ENCODE assay signal across 8 mouse cellular contexts in genomic region chr4:62607345-62607744, GRCm38 (mm10). TPM values are rescaled to one million over a fixed set of nuclear protein-coding genes. Genes with fewer than 3 reads are reported as not detected.
DNase-seq lines count a peak whose midpoint lies in the region; ATAC-seq and TF ChIP-seq lines count a peak whose summit lies in the region.

No protein-coding gene starts in this region.

- H3K4me1 ChIP-seq in heart, postnatal 0 days (ENCODE audit: control insufficient read depth, insufficient read depth) = peaks cover 25% of the 10 kb centered on the region
- peaks cover 16% of the 10 kb centered on the region for H3K4me1 ChIP-seq in midbrain, embryonic 14.5 days (ENCODE audit: control insufficient read depth, insufficient read depth, low read length)

- TF ChIP-seq CTCF in layer of hippocampus, adult 2 months (conservative IDR thresholded peaks at IDR 0.05) = peak; percentile 44; the same call in 1 of the 2 replicates
- peak; percentile 50 for TF ChIP-seq CTCF in heart, postnatal 0 days (IDR thresholded peaks at IDR 0.05; ENCODE audit: low read depth)

- peaks cover 6% of the 10 kb centered on the region; the same call in 1 of the 2 replicates for H3K27me3 ChIP-seq in heart, postnatal 0 days (ENCODE audit: control insufficient read depth, insufficient read depth, low read length)
- H3K27me3 ChIP-seq in midbrain, embryonic 14.5 days (ENCODE audit: control insufficient read depth, insufficient read depth, low read length) = no peaks in the 10 kb centered on the region

- H3K27ac ChIP-seq in layer of hippocampus, adult 2 months = no peak overlapping the region
- H3K27ac ChIP-seq in heart, postnatal 0 days (ENCODE audit: low read depth) = peak overlapping the region; percentile 22
- H3K27ac ChIP-seq in midbrain, embryonic 14.5 days (replicated peaks; ENCODE audit: low read depth, low read length) = no peak overlapping the region

- ATAC-seq in heart, postnatal 0 days (ENCODE audit: insufficient read depth, low read depth) = peak; percentile 59; the same call in 1 of the 2 replicates
- ATAC-seq in midbrain, embryonic 14.5 days (ENCODE audit: low FRiP score, low TSS enrichment) = peak; percentile 21; the same call in 1 of the 2 replicates

- H3K9ac ChIP-seq in heart, postnatal 0 days (replicated peaks; ENCODE audit: low read depth, low read length) = no peak overlapping the region
- no peak overlapping the region for H3K9ac ChIP-seq in midbrain, embryonic 14.5 days (replicated peaks; ENCODE audit: low read length)

- no peak overlapping the region for H3K4me2 ChIP-seq in heart, postnatal 0 days (ENCODE audit: low read depth, low read length)
- no peak overlapping the region for H3K4me2 ChIP-seq in midbrain, embryonic 14.5 days (ENCODE audit: low read length)

- H3K9me3 ChIP-seq in heart, postnatal 0 days (replicated peaks; ENCODE audit: control insufficient read depth, low read length) = no peaks in the 10 kb centered on the region
- no peaks in the 10 kb centered on the region for H3K9me3 ChIP-seq in midbrain, embryonic 14.5 days (ENCODE audit: control insufficient read depth, low read length)

- H3K36me3 ChIP-seq in heart, postnatal 0 days (replicated peaks; ENCODE audit: control insufficient read depth, insufficient read depth, low read length) = no peaks in the 10 kb centered on the region
- no peaks in the 10 kb centered on the region for H3K36me3 ChIP-seq in midbrain, embryonic 14.5 days (ENCODE audit: control insufficient read depth, insufficient read depth, low read length)

- DNase-seq in adrenal gland, postnatal 14 days = peak; percentile 4
- DNase-seq in adrenal gland, adult (ENCODE audit: inconsistent age in 2 of 2, low spot score in 1 of 2) = no peak
- no peak for DNase-seq in layer of hippocampus, adult 2 months (ENCODE audit: low spot score in 2 of 2)
- DNase-seq in layer of hippocampus, postnatal 10 days (ENCODE audit: low spot score in 2 of 2) = no peak
- peak; percentile 73 for DNase-seq in heart, postnatal 0 days (ENCODE audit: low spot score)
- DNase-seq in midbrain, embryonic 14.5 days = peak; percentile 70
- no peak for DNase-seq in layer of hippocampus, postnatal 36 days
- DNase-seq in right cerebral cortex, adult 2 months (ENCODE audit: low spot score in 2 of 2) = no peak

- no peak for TF ChIP-seq EP300 in heart, postnatal 0 days (IDR thresholded peaks at IDR 0.05; ENCODE audit: low read depth)

- WGBS in heart, postnatal 0 days = 13% methylated on average over 9 of the region's 9 CpGs
- 44% methylated on average over 9 of the region's 9 CpGs for WGBS in midbrain, embryonic 14.5 days

- H3K4me3 ChIP-seq in layer of hippocampus, adult 2 months = no peak overlapping the region
- H3K4me3 ChIP-seq in heart, postnatal 0 days (ENCODE audit: low read depth, low read length) = no peak overlapping the region
- no peak overlapping the region for H3K4me3 ChIP-seq in midbrain, embryonic 14.5 days (replicated peaks; ENCODE audit: low read depth, low read length)

RNA-seq across cellular contexts. Expression of gene Rgs3, which starts 47.7 kb away (rescaled TPM):
- total RNA-seq in adrenal gland, postnatal 14 days (2021) = 46.7 and 69.3 TPM in 2 replicates
- 10 to 100 TPM; 18.9 to 21.6 TPM for total RNA-seq in layer of hippocampus, adult 2 months (2021)
- 10 to 100 TPM; 22.2 to 23.9 TPM for total RNA-seq in layer of hippocampus, postnatal 10 days (2021)
- total RNA-seq in heart, postnatal 0 days (2014; rRNA removed; ENCODE audit: low replicate concordance) = 66.0 and 114 TPM in 2 replicates
- 52.1 and 52.5 TPM in 2 replicates for polyA plus RNA-seq in heart, postnatal 0 days (2015; fragmentation: Nextera tagmentation; extraction: Ambion mirVana)
- 49.1 and 63.3 TPM in 2 replicates for polyA plus RNA-seq in midbrain, embryonic 14.5 days (2014; fragmentation: Nextera tagmentation; extraction: Ambion mirVana)
- 10 to 100 TPM; 14.8 to 19.8 TPM for total RNA-seq in layer of hippocampus, postnatal 36 days (2021)

Comparison
In these comparisons a context has a peak if more than half of its experiments do, and no peak if none do; other contexts are left out.
1. DNase-seq: peak in adrenal gland, postnatal 14 days (single experiment), heart, postnatal 0 days (single experiment) and midbrain, embryonic 14.5 days (single experiment); none in adrenal gland, adult (0 of 2), layer of hippocampus, adult 2 months (0 of 2), layer of hippocampus, postnatal 10 days (0 of 2), layer of hippocampus, postnatal 36 days (0 of 2) and right cerebral cortex, adult 2 months (0 of 2).